Mouse (Mus musculus) kidney, adult 8-10 months (tissue): ENCODE results near the gene Trir.

Source experiments
- DNase-seq, 2 experiments: peaks; one replicate each; pipeline ENCODE4 v3.0.0; 2022

The Trir gene

DNA sequence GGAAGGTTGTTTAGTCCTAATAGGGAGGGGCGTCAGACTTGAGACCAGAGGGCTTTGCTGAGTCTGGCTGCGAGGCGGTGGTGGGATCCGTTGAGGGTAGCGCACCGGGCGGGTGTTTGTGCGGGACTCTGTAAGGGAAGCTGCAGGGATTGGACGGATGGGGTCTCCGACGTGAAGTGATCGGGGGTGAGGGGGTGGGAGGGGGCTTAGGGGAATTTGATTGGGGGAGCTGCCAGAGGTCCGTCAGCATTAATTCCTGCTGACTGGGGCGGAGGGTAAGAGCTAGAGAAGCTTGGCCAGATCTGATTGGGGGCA is 10.7 kb downstream of the Trir start:
- peak in 1 of 2 experiments; percentile 31 for DNase-seq

DNA sequence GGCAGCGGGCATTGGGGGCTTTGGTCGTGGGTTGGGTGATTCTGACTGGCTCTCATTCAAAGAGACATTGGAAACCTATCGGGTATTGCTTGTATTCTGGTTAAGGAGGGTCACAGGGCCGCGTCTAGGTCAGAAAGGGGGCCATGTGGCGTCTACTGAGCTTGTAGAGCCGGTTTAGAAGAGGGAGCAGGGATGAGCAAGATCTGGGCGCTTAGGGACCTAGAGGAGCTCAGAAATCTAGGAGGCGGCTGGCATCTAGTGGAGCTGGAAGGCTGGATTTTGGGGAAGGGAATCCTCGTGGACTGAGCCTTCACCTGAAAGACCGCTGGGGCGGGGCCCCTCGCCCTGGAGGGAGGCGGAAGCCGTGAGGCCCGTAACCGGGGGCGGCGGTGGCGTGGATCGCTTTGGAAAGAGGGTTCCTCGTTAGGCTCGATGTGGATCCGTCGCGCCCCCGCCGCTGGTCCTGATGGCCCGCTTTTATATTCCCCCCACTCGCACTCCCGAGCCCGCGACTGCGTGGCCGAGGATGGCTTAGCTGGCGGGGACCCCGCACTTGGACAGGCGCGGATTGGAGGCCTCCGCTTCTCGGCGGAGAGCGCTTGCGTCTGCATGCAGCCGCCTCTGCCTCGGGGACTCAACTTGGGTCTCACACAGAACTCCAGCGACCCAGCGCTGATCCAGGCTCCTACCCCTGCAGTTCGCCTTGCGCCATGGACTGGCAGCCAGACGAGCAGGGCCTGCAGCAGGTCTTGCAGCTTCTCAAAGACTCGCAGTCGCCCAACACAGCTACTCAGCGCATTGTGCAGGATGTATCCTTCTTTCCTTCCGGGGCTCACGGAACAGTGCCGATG is 11.3 kb downstream of the Trir start:
- DNase-seq, result peak in 1 of 2 experiments; percentile 32

DNA sequence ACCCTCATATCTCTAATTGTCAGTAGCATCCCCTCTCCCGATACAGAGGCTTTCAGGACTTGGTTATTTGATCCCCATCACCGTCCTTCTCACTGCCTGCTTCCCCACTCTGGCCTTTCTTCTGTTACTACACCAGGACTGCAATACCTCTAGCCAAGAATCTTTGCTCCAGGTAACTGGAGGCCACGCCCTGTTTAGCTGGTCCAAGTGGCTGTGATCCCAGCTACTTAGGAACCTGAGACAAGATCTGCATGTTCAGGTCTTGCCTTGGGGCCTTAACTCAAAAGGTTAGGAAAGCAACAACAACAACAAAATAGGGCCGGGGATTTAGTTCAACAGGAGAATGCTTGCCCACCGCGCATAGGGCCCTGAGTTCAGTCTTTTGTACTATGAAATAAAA is 17.0 kb downstream of the Trir start:
- no peak for DNase-seq

DNA sequence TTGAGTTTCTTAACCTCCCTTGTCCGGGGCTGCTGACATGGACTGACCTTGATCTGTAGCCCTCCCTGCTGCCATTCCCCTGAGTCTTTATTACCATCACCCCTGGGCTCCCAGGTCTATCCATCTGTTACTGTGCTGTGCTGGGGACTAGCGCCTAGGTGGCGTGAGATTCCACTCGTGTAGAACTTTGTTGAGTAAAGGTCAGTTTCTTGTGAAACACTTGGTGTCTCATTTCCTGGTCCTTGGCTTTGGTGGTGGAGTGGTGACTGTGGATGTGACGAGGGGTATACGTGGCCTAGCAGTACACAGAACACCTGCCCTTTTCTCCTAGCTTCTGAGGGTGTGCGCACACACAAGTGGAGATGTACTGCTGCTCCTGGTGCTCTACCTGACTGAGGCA is 30.7 kb downstream of the Trir start:
- no peak for DNase-seq

DNA sequence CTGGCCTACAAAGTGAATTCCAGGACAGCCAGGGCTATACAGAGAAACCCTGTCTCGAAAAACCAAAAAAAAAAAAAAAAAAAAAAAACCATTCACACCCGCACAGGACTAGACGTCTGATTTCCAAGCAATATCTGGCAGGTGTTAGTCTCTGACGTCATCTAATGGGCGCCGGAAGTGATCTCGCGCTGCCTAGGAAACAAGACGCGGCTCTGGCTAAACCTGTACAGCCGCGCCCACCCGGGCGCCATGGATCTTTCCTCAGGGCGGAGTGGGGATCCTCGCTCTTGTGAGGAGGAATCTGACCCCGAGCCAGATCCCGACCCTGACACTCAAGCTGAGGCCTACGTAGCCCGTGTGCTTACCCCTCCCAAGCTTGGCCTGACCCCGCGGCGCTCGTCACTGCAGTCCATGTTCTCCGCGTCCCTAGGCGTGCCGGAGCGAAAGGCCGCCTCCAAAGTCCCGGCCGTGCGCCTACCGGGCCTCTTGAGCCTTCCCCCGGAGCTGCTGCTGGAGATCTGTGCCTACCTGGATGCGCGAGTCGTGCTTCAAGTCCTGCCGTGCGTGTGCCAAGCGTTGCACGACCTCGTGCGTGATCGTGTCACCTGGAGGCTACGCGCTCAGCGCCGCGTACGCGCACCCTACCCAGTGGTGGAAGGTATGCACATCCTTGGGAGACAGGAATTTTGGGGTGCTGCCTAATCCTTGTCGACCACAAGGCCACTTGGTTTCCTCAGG is 33.4 kb downstream of the Trir start, which contains the start of gene Fbxw9:
TSS of gene Fbxw9 (plus strand) at position 177 of the 738 bp plus-strand sequence.
- peak; percentile 90 to 95 for DNase-seq

DNA sequence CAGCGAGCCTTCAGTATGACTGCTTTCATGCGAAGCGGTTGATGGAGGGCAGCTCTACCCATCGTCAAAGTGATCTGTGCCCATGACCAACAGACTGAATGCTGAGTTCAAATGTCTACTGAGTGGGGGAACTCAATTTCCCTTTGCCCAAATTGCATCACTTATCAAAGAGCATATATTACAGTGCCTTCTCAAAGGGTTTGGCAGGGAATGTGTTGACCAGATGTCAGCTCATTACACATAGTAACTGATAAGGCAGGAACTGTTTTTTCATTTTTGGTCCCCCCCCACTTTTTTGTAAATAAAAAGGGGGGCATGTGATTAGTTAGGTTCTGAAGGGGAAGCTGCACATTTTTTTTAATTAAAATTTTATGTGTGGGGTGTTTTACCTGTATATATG is 36.0 kb downstream of the Trir start:
- DNase-seq, result no peak

DNA sequence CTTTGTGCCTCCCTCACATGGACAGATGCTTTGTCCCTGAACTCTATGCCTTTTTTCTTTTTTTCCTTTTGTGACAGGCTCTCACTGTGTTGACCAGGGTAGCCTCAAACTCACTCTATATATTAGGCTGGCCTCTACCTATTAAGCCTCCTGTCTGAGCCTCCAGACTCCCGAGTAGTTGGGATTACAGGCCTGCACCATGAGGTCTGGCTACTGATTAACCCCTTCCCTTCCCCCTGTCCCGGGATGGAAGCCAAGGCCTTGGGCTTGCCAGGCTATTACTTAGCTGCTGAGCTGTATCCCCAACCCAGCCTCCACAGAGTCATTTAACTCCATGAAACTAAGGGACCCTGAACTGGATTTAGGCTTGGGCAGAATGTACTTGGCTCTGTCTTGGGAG is 38.6 kb downstream of the Trir start:
- DNase-seq, result peak; percentile 92 to 94

DNA sequence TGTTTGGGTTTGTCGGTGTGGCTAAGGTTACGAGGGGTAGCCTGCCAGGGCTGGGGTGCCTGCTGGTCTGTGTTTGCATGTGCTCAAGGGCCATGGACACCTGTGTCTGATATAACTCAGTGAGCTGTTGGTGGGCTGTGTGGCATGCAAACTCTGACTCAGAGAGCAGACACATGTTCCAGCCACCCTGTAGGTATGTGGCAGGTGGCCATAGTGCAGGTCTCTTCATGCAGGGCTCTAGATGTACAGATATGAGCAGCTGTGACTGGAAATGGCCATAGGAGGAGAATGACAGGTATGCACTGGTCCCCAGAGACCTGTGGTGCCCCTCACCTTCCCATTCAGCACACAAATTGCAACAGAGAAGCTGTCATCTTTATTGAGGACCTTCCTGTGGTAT is 40.5 kb downstream of the Trir start:
- DNase-seq, result no peak

DNA sequence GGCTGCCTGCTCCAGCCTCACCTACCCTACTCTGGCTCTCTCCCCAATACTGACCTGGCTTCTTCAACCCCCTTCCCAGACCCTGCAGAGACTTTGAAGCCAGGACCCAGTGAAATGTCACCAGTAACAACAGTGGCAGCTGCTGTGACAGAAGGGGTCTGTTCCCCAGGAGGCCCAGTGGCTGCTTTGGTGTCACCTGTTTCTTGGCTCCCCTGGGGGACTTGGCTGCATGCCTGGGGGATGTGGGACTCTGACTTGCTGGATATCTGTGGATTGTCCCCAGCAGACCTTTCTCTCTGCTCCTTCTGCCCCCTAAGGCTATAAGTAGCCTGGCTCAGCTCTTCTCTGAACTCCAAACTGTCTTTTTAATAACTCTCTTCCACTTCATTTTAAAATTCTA is 41.4 kb downstream of the Trir start, which contains the start of gene Gm5741:
TSS of gene Gm5741 (minus strand) at position 1 of the 400 bp plus-strand sequence.
- DNase-seq, result no peak

DNA sequence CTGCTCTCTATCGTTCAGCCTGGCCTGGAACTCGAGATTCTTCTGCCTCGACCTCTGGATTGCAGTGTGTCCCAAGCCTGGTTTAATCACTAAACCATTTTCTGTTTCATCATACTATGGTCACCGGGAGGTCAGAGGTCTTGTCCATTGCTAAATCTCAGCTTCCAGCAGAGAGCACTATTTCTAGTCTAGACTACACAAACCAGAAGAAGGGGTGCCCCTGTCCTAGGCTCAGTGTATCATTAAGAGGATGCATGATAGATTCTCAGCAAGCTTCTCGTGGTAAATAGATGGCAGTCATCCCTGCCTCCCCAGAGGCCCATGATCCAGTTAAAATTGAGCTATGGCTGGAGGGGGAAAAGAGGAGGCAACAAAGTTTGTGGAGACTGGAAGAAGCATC is 44.4 kb downstream of the Trir start:
- DNase-seq, result peak; percentile 43 to 67

DNA sequence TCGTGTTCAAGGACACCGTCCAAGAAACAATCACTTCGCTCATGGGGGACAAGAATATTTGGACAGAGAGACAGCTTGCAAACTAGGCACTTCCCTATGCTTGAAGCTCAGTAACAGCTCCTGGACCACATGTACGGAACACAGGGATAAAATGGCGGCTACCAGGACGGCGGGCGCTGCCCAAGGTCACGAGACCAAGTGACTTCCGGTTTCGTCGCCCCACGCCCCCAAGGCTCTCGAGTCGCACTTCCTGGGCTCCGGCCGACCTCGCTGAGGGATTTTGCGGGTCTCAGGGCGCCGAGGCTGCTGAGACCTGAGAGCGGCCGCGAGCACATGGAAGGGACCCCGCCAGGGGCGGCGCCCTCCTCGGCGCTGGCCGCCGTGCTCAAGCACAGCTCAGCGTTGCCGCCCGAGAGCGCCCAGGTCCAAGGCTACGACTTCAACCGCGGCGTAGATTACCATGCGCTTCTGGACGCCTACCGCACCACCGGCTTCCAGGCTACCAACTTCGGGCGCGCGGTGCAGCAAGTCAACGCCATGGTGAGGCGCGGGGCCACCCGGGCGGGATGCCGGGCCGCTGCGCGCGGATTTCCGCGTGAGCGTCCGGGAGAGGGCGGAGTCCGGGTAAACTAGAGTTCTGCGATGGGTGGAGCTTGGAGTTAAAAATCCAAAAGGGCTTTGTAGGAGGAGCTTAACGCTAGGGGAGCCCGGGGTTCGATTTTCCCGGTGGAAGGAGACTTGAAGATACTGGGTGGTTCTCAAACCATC is 45.1 kb downstream of the Trir start, which contains the start of gene Dhps:
TSS of gene Dhps (plus strand) at position 244 of the 768 bp plus-strand sequence.
- DNase-seq, result peak; percentile 91 to 93

DNA sequence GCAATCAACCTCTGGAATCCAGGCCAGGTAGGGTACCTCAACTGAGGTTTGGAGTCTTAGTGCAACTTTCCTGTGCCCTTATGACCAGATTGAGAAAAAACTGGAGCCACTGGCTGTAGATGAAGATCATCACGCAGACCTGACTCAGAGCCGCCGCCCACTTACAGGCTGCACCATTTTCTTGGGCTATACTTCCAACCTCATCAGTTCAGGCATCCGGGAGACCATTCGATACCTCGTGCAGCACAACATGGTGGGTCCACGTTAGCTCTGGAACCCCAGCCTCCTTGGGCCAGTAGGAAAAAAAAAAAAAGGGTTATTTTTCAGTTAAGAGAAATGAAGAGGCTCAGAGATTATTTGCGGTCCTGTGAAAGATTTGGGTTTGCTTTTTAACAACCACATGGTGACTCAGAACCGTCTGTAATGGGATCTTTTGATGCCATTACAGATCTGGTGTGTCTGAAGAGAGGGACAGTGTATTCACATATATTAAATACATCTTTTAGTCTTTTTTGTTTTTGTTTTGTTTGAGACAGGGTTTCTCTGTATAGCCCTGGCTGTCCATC is 45.8 kb downstream of the Trir start:
- DNase-seq, result no peak

DNA sequence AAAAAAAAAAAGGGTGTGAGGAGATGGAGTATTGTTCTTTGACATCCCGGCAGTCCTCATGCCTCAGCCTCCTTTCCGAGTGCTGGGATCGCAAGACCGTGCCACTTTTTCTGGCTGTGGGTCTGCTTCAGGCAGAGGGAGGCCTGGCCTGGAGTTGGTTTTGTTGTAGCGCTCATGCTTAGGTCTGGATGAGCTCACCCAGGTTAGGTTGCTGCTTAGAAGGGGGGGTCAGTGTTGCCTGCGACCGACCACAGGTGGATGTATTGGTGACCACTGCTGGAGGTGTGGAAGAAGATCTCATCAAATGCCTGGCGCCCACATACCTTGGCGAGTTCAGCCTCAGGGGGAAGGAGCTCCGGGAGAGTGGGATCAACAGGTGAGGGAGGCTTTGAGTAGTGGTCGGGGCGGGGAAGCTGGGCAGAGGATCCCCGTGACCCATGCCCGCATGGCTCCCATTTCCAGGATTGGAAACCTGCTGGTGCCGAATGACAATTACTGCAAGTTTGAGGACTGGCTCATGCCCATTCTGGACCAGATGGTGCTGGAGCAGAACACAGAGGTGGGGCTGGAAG is 46.5 kb downstream of the Trir start:
- DNase-seq, result no peak

DNA sequence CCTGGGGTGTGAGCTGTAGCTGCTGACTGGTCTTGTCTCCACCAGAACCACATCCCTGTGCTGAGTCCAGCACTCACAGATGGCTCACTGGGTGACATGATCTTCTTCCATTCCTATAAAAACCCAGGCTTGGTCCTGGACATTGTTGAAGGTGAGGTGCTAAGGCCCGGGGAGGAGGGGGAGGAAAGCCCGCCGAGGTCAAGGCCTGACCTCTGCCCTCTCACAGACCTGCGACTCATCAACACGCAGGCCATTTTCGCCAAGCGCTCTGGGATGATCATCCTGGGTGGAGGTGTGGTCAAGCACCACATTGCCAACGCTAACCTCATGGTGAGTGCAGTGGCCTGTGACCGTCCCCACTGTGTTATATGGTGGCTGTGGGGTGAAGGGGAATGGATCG is 47.5 kb downstream of the Trir start:
- DNase-seq, result no peak

DNA sequence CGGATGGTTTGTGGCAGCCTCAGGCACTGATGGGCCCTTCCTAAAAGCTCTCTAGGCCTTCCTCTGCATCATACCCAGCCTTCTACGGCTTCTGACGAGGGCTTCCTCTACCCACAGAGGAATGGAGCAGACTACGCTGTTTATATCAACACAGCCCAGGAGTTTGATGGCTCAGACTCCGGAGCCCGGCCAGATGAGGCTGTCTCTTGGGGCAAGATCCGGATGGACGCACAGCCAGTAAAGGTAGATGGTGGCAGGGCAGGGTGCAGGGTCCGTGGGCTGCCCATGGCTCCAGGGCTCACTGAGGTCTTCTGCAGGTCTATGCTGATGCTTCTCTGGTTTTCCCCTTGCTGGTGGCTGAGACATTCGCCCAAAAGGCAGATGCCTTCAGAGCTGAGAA is 48.0 kb downstream of the Trir start:
- DNase-seq, result no peak

DNA sequence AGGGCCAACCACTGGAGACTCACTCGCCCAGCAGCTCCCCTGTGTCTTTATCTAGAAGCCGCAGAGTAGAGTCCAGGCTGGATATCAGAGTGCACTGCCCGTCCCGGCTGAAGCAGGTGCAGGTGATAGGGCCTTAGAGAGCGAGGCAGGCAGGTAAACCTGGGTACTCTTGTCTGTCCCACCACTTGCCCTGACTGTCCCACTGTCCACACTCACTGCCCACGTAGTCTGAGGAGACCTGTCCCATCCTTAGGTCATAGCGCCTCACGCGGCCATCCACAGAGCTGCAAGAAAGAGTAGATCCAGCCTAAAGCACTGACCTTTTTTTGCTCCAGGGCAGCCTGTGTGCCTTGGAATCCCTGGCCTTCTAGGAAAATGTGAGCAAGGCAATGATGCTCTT is 49.4 kb downstream of the Trir start:
- DNase-seq, result peak; percentile 34 to 66

DNA sequence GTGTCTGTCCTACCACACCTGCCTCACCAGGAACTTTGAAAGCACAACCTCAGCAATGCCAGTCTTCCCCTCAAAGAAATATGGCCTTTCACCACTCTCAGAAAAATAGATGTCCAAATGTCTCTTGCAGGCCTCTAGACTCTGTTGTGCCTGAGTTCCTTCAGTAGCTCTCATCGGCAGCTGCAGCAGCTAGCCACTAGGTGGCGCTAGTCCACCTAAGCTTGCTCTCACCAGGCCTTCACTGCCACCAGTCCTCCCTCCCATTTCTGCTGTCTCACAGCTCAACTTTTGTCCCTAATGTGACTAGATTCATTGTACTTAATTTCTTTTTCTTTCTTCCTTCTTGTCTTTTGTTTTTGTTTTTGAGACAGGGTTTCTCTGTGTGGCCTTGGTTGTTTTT is 50.4 kb downstream of the Trir start:
- peak; percentile 68 to 79 for DNase-seq
